ENCODE assay signal across 8 mouse cellular contexts in the genomic region with DNA sequence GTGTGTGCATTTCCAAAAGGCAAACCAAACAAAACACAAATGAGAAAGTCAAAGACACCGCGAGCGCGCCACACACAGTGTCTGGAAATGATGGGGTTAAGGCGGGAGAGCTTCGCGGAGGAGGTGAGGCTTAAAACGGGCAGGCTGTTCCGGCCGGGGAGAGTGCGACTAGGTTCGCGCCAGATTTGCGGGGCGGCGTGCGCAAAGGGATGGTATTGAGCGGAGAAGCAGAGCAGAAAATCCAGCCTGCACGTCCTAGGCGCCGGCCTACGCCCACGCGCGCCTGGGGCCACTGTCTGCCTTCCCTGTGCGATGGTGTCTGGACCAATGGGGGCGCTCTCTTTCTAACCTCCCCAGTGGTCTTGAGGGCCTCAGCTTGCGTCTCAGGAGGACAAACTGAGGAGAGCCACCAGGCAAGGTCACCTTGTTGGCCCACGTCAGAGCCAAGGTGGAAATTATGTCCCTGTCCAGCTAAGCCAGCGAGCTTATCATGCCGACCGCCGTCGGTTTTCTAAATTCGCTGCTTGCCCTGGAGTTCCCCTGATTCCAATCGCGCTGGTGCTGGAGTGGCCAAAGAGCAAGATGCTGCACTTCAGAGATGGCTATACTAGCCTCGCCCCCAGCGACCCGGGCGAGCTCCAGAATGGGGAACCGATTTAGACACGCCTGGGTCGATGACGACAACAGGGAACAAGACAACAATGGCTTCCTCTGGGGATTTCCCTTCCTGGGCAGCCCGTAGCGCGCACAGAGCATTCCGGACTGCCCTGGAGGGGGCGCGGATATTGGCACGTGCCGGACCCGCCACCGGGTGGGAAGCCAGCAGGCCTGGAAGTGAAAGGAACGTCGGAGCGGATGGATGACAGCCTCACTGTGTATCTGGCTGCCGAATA. TPM values are rescaled to one million over a fixed set of nuclear protein-coding genes. Genes with fewer than 3 reads are reported as not detected.
A peak's percentile ranks its signal among the peaks of the same experiment; 100 is the strongest.
DNase-seq lines count a peak whose midpoint lies in the region; ATAC-seq lines count a peak whose summit lies in the region.

No protein-coding gene starts in this region.

- H3K4me1 ChIP-seq in embryonic facial prominence, embryonic 11.5 days (ENCODE audit: control insufficient read depth, insufficient read depth, low read length), result peaks cover 4% of the 10 kb centered on the region
- peaks cover 35% of the 10 kb centered on the region for H3K4me1 ChIP-seq in heart, embryonic 15.5 days (replicated peaks)
- peaks cover 27% of the 10 kb centered on the region for H3K4me1 ChIP-seq in kidney, embryonic 16.5 days (ENCODE audit: insufficient read depth, low read length)
- peaks cover 21% of the 10 kb centered on the region for H3K4me1 ChIP-seq in lung, embryonic 16.5 days (replicated peaks; ENCODE audit: control insufficient read depth, insufficient read depth, low read length)
- H3K4me1 ChIP-seq in neural tube, embryonic 14.5 days (ENCODE audit: control insufficient read depth, insufficient read depth, low read length), result peaks cover 13% of the 10 kb centered on the region

- WGBS in embryonic facial prominence, embryonic 11.5 days, result under 1% methylated on average over 59 of the region's 59 CpGs
- under 1% methylated on average over 59 of the region's 59 CpGs for WGBS in heart, embryonic 15.5 days
- WGBS in kidney, embryonic 16.5 days, result under 1% methylated on average over 59 of the region's 59 CpGs
- under 1% methylated on average over 59 of the region's 59 CpGs for WGBS in lung, embryonic 16.5 days
- under 1% methylated on average over 59 of the region's 59 CpGs for WGBS in neural tube, embryonic 14.5 days

- H3K9ac ChIP-seq in embryonic facial prominence, embryonic 11.5 days (replicated peaks; ENCODE audit: low read length), result no peak overlapping the region
- H3K9ac ChIP-seq in heart, embryonic 15.5 days, result peak overlapping the region; percentile 33; the same call in 1 of the 2 replicates
- H3K9ac ChIP-seq in kidney, embryonic 16.5 days (replicated peaks; ENCODE audit: low read length), result peak overlapping the region; percentile 12; the same call in 1 of the 2 replicates
- H3K9ac ChIP-seq in lung, embryonic 16.5 days (ENCODE audit: low read length), result peak overlapping the region; percentile 5; the same call in 1 of the 2 replicates
- no peak overlapping the region for H3K9ac ChIP-seq in neural tube, embryonic 14.5 days (replicated peaks; ENCODE audit: low read depth, low read length)

- H3K9me3 ChIP-seq in embryonic facial prominence, embryonic 11.5 days (replicated peaks; ENCODE audit: control insufficient read depth, low read length), result no peaks in the 10 kb centered on the region
- H3K9me3 ChIP-seq in heart, embryonic 15.5 days (replicated peaks), result no peaks in the 10 kb centered on the region
- H3K9me3 ChIP-seq in kidney, embryonic 16.5 days (ENCODE audit: low read length), result no peaks in the 10 kb centered on the region
- H3K9me3 ChIP-seq in lung, embryonic 16.5 days (ENCODE audit: control insufficient read depth, low read length), result no peaks in the 10 kb centered on the region
- H3K9me3 ChIP-seq in neural tube, embryonic 14.5 days (ENCODE audit: control insufficient read depth, low read length), result no peaks in the 10 kb centered on the region

- DNase-seq in layer of hippocampus, postnatal 10 days (ENCODE audit: low spot score in 2 of 2), result peak; percentile 57 to 61
- no peak for DNase-seq in layer of hippocampus, postnatal 25 days (ENCODE audit: extremely low spot score in 1 of 2, low spot score in 1 of 2)
- DNase-seq in embryonic facial prominence, embryonic 11.5 days (ENCODE audit: low spot score), result no peak
- DNase-seq in thymus, postnatal 36 days, result peak; percentile 32 to 44

- no peak overlapping the region for H3K27ac ChIP-seq in embryonic facial prominence, embryonic 11.5 days (replicated peaks; ENCODE audit: low read depth, low read length)
- H3K27ac ChIP-seq in heart, embryonic 15.5 days, result no peak overlapping the region
- H3K27ac ChIP-seq in kidney, embryonic 16.5 days (ENCODE audit: low read length), result no peak overlapping the region
- H3K27ac ChIP-seq in lung, embryonic 16.5 days (ENCODE audit: low read length), result no peak overlapping the region
- H3K27ac ChIP-seq in neural tube, embryonic 14.5 days (ENCODE audit: low read depth, low read length), result no peak overlapping the region

- no peak for ATAC-seq in embryonic facial prominence, embryonic 11.5 days (replicated peaks; ENCODE audit: insufficient number of reproducible peaks, low FRiP score, low TSS enrichment, low read depth)
- ATAC-seq in heart, embryonic 15.5 days (replicated peaks; ENCODE audit: insufficient number of reproducible peaks, insufficient read depth, low FRiP score, low read depth), result peak; percentile 71
- peak; percentile 24; the same call in 1 of the 2 replicates for ATAC-seq in kidney, embryonic 16.5 days (ENCODE audit: low FRiP score, low TSS enrichment)
- peak; percentile 77 for ATAC-seq in lung, embryonic 16.5 days (ENCODE audit: low read depth)
- ATAC-seq in neural tube, embryonic 14.5 days (ENCODE audit: low read depth), result no peak

- H3K4me3 ChIP-seq in embryonic facial prominence, embryonic 11.5 days (ENCODE audit: low read depth, low read length), result peak overlapping the region; percentile 12
- H3K4me3 ChIP-seq in heart, embryonic 15.5 days, result peak overlapping the region; percentile 45
- H3K4me3 ChIP-seq in kidney, embryonic 16.5 days (ENCODE audit: low read length), result peak overlapping the region; percentile 36
- peak overlapping the region; percentile 29 for H3K4me3 ChIP-seq in lung, embryonic 16.5 days (ENCODE audit: low read length)
- H3K4me3 ChIP-seq in neural tube, embryonic 14.5 days (ENCODE audit: low read depth, low read length), result peak overlapping the region; percentile 16; the same call in 1 of the 2 replicates

- H3K4me2 ChIP-seq in embryonic facial prominence, embryonic 11.5 days (ENCODE audit: low read depth, low read length), result peak overlapping the region; percentile 29
- peak overlapping the region; percentile 73 for H3K4me2 ChIP-seq in heart, embryonic 15.5 days
- peak overlapping the region; percentile 57 for H3K4me2 ChIP-seq in kidney, embryonic 16.5 days (replicated peaks; ENCODE audit: low read depth, low read length)
- peak overlapping the region; percentile 45 for H3K4me2 ChIP-seq in lung, embryonic 16.5 days (ENCODE audit: low read depth, low read length)
- H3K4me2 ChIP-seq in neural tube, embryonic 14.5 days (ENCODE audit: low read depth, low read length), result peak overlapping the region; percentile 35

- H3K36me3 ChIP-seq in embryonic facial prominence, embryonic 11.5 days (replicated peaks; ENCODE audit: control insufficient read depth, insufficient read depth, low read depth, low read length), result no peaks in the 10 kb centered on the region
- H3K36me3 ChIP-seq in heart, embryonic 15.5 days, result no peaks in the 10 kb centered on the region
- H3K36me3 ChIP-seq in kidney, embryonic 16.5 days (ENCODE audit: insufficient read depth, low read length), result no peaks in the 10 kb centered on the region
- H3K36me3 ChIP-seq in lung, embryonic 16.5 days (ENCODE audit: control insufficient read depth, insufficient read depth, low read length), result no peaks in the 10 kb centered on the region
- no peaks in the 10 kb centered on the region for H3K36me3 ChIP-seq in neural tube, embryonic 14.5 days (ENCODE audit: control insufficient read depth, insufficient read depth, low read length)

- H3K27me3 ChIP-seq in embryonic facial prominence, embryonic 11.5 days (ENCODE audit: control insufficient read depth, insufficient read depth, low read length), result peaks cover 72% of the 10 kb centered on the region
- peaks cover 85% of the 10 kb centered on the region for H3K27me3 ChIP-seq in heart, embryonic 15.5 days
- peaks cover 81% of the 10 kb centered on the region for H3K27me3 ChIP-seq in kidney, embryonic 16.5 days (ENCODE audit: insufficient read depth, low read length)
- H3K27me3 ChIP-seq in lung, embryonic 16.5 days (ENCODE audit: control insufficient read depth, insufficient read depth, low read depth, low read length), result peaks cover 73% of the 10 kb centered on the region
- peaks cover 49% of the 10 kb centered on the region for H3K27me3 ChIP-seq in neural tube, embryonic 14.5 days (ENCODE audit: control insufficient read depth, insufficient read depth, low read length)

RNA-seq across cellular contexts. Expression of a gene that starts 11.0 kb away (rescaled TPM):
- not detected for total RNA-seq in layer of hippocampus, postnatal 10 days (2021)
- total RNA-seq in layer of hippocampus, postnatal 25 days (2021), result not detected
- not detected in 2 replicates for polyA plus RNA-seq in embryonic facial prominence, embryonic 11.5 days (2014; fragmentation: Nextera tagmentation; extraction: Ambion mirVana)
- polyA plus RNA-seq in heart, embryonic 15.5 days (2015; fragmentation: Nextera tagmentation; extraction: Ambion mirVana), result not detected in 2 replicates
- polyA plus RNA-seq in kidney, embryonic 16.5 days (2015; fragmentation: Nextera tagmentation; extraction: Ambion mirVana), result not detected in 2 replicates
- polyA plus RNA-seq in lung, embryonic 16.5 days (2015; fragmentation: Nextera tagmentation; extraction: Ambion mirVana), result not detected in 2 replicates
- not detected in 2 replicates for polyA plus RNA-seq in neural tube, embryonic 14.5 days (2014; fragmentation: Nextera tagmentation; extraction: Ambion mirVana)

RNA-seq across cellular contexts. Expression of a gene that starts 13.0 kb away (rescaled TPM):
- total RNA-seq in layer of hippocampus, postnatal 10 days (2021), result 10 to 100 TPM; 41.0 to 47.6 TPM
- 10 to 100 TPM; 78.9 to 86.5 TPM for total RNA-seq in layer of hippocampus, postnatal 25 days (2021)
- 0.46 and 0.59 TPM in 2 replicates for polyA plus RNA-seq in embryonic facial prominence, embryonic 11.5 days (2014; fragmentation: Nextera tagmentation; extraction: Ambion mirVana)
- 0.25 and 0.36 TPM in 2 replicates for polyA plus RNA-seq in heart, embryonic 15.5 days (2015; fragmentation: Nextera tagmentation; extraction: Ambion mirVana)
- polyA plus RNA-seq in kidney, embryonic 16.5 days (2015; fragmentation: Nextera tagmentation; extraction: Ambion mirVana), result 3.4 and 4.5 TPM in 2 replicates
- 0.25 and 0.54 TPM in 2 replicates for polyA plus RNA-seq in lung, embryonic 16.5 days (2015; fragmentation: Nextera tagmentation; extraction: Ambion mirVana)
- polyA plus RNA-seq in neural tube, embryonic 14.5 days (2014; fragmentation: Nextera tagmentation; extraction: Ambion mirVana), result 39.8 and 48.3 TPM in 2 replicates

RNA-seq across cellular contexts. Expression of a gene that starts 21.5 kb away (rescaled TPM):
- total RNA-seq in layer of hippocampus, postnatal 10 days (2021), result not detected
- total RNA-seq in layer of hippocampus, postnatal 25 days (2021), result not detected
- not detected in 2 replicates for polyA plus RNA-seq in embryonic facial prominence, embryonic 11.5 days (2014; fragmentation: Nextera tagmentation; extraction: Ambion mirVana)
- polyA plus RNA-seq in heart, embryonic 15.5 days (2015; fragmentation: Nextera tagmentation; extraction: Ambion mirVana), result 8.0 and 9.9 TPM in 2 replicates
- polyA plus RNA-seq in kidney, embryonic 16.5 days (2015; fragmentation: Nextera tagmentation; extraction: Ambion mirVana), result 0.19 and 0.28 TPM in 2 replicates
- 0.65 and 2.3 TPM in 2 replicates for polyA plus RNA-seq in lung, embryonic 16.5 days (2015; fragmentation: Nextera tagmentation; extraction: Ambion mirVana)
- not detected in 2 replicates for polyA plus RNA-seq in neural tube, embryonic 14.5 days (2014; fragmentation: Nextera tagmentation; extraction: Ambion mirVana)

RNA-seq across cellular contexts. Expression of a gene that starts 40.5 kb away (rescaled TPM):
- total RNA-seq in layer of hippocampus, postnatal 10 days (2021), result 10 to 100 TPM; 21.2 to 23.2 TPM
- 10 to 100 TPM; 16.9 to 18.0 TPM for total RNA-seq in layer of hippocampus, postnatal 25 days (2021)
- polyA plus RNA-seq in embryonic facial prominence, embryonic 11.5 days (2014; fragmentation: Nextera tagmentation; extraction: Ambion mirVana), result 21.3 and 23.5 TPM in 2 replicates
- 11.0 and 19.0 TPM in 2 replicates for polyA plus RNA-seq in heart, embryonic 15.5 days (2015; fragmentation: Nextera tagmentation; extraction: Ambion mirVana)
- 36.0 and 38.7 TPM in 2 replicates for polyA plus RNA-seq in kidney, embryonic 16.5 days (2015; fragmentation: Nextera tagmentation; extraction: Ambion mirVana)
- polyA plus RNA-seq in lung, embryonic 16.5 days (2015; fragmentation: Nextera tagmentation; extraction: Ambion mirVana), result 19.8 and 23.7 TPM in 2 replicates
- 10.4 and 10.6 TPM in 2 replicates for polyA plus RNA-seq in neural tube, embryonic 14.5 days (2014; fragmentation: Nextera tagmentation; extraction: Ambion mirVana)

RNA-seq across cellular contexts. Expression of a gene that starts 43.6 kb away (rescaled TPM):
- total RNA-seq in layer of hippocampus, postnatal 10 days (2021), result not detected
- total RNA-seq in layer of hippocampus, postnatal 25 days (2021), result not detected
- polyA plus RNA-seq in embryonic facial prominence, embryonic 11.5 days (2014; fragmentation: Nextera tagmentation; extraction: Ambion mirVana), result not detected in 2 replicates
- polyA plus RNA-seq in heart, embryonic 15.5 days (2015; fragmentation: Nextera tagmentation; extraction: Ambion mirVana), result not detected in 2 replicates
- not detected in 2 replicates for polyA plus RNA-seq in kidney, embryonic 16.5 days (2015; fragmentation: Nextera tagmentation; extraction: Ambion mirVana)
- not detected in 2 replicates for polyA plus RNA-seq in lung, embryonic 16.5 days (2015; fragmentation: Nextera tagmentation; extraction: Ambion mirVana)
- polyA plus RNA-seq in neural tube, embryonic 14.5 days (2014; fragmentation: Nextera tagmentation; extraction: Ambion mirVana), result not detected in 2 replicates

Comparison
In these comparisons a context has a peak if more than half of its experiments do, and no peak if none do; other contexts are left out.
1. DNase-seq: peak in layer of hippocampus, postnatal 10 days (2 of 2) and thymus, postnatal 36 days (2 of 2); none in layer of hippocampus, postnatal 25 days (0 of 2) and embryonic facial prominence, embryonic 11.5 days (single experiment).
2. ATAC-seq: peak in heart, embryonic 15.5 days (single experiment), kidney, embryonic 16.5 days (single experiment) and lung, embryonic 16.5 days (single experiment); none in embryonic facial prominence, embryonic 11.5 days (single experiment) and neural tube, embryonic 14.5 days (single experiment).
3. H3K9ac ChIP-seq: peak in heart, embryonic 15.5 days (single experiment), kidney, embryonic 16.5 days (single experiment) and lung, embryonic 16.5 days (single experiment); none in embryonic facial prominence, embryonic 11.5 days (single experiment) and neural tube, embryonic 14.5 days (single experiment).
4. Peak in every context shown above with its lines, with median percentiles within 50 percentile points of each other: H3K4me2 ChIP-seq and H3K4me3 ChIP-seq.